Mouse (Mus musculus) small intestine, adult 2 months (tissue): ENCODE data around the gene Abcb9. TPM values are rescaled to one million over a fixed set of nuclear protein-coding genes. Genes with fewer than 3 reads are reported as not detected.

ENCODE experiments used
- H3K27ac ChIP-seq: fragments of 200-500 bp; 2 replicates; pipeline ENCODE4 v1.5.1; 2012; ENCODE audit warnings: low read depth, low read length, control low read depth, inconsistent platforms; ENCODE audit not compliant: insufficient read depth
- H3K27me3 ChIP-seq: fragments of 200-500 bp; 2 replicates; pipeline ENCODE4 v1.6.1; 2012; ENCODE audit warnings: mild to moderate bottlenecking, moderate library complexity, low read length, inconsistent platforms; ENCODE audit not compliant: control insufficient read depth, insufficient read depth
- H3K36me3 ChIP-seq: fragments of 200-500 bp; 2 replicates; pipeline ENCODE4 v1.6.1; 2012; ENCODE audit warnings: mild to moderate bottlenecking, low read length, control low read depth, inconsistent platforms; ENCODE audit not compliant: control insufficient read depth, insufficient read depth
- H3K4me1 ChIP-seq: fragments of 200-500 bp; 2 replicates; pipeline ENCODE4 v1.6.1; 2012; ENCODE audit warnings: low read length, inconsistent platforms, mixed read lengths; ENCODE audit not compliant: control insufficient read depth, insufficient read depth, insufficient read length
- H3K4me3 ChIP-seq: fragments of 200-500 bp; 2 replicates; pipeline ENCODE4 v1.5.1; 2012; ENCODE audit warnings: low read depth, mild to moderate bottlenecking, control low read depth, inconsistent platforms, low read length, moderate library complexity
- CTCF ChIP-seq: fragments of 200-500 bp; IDR thresholded peaks from 2 replicates; pipeline ENCODE4 v1.5.1; 2012; ENCODE audit warnings: low read depth, mild to moderate bottlenecking, control low read depth, inconsistent platforms, low read length, moderate library complexity, mixed read lengths; ENCODE audit not compliant: insufficient replicate concordance, insufficient read length; ENCODE audit errors: extremely low read depth
- POLR2A ChIP-seq: fragments of 200-500 bp; IDR thresholded peaks from 2 replicates; pipeline ENCODE4 v1.6.1; 2012; ENCODE audit warnings: low read depth, mild to moderate bottlenecking, control low read depth, inconsistent platforms, low read length, moderate library complexity
- WGBS: fragments of 180-500 bp; shearing (Covaris S2); methylation state at CpG from one replicate; pipeline ENCODE4 v1.1.7; 2018; 5-methylcytosine and 5-hydroxymethylcytosine counted together
- polyA plus RNA-seq: library from polyadenylated mRNA; depleted of rRNA; stranded (reverse); fragments of >200 nt; gene quantifications from 2 replicates; pipeline ENCODE4 v1.2.3, GENCODE M21; 2012

Abcb9 gene
- polyA plus RNA-seq, 1 experiment, result 21.2 TPM

DNA sequence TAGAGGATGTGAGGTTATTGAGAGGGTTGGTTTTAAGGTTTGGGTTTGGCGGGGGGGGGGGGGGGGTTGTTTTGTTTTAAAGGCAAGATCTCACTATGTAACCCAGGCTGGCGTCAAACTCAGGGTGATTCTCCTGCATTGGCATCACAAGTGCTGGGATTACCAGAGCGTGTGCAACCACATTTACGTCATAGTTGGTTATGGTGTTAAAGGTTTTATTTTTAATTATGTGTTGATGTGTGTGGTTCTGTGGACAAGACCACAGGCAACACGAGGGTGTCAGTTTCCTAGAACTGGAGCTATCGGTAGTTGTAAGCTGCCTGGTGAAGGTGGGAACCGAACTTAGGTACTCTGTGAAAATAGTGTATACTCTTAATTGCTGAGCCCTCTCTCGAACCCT, 59.8 kb downstream of the Abcb9 start:
- H3K27ac ChIP-seq, result no peak overlapping the region
- H3K27me3 ChIP-seq, result no peaks in the 10 kb centered on the region
- peaks cover 7% of the 10 kb centered on the region for H3K4me1 ChIP-seq
- 70% methylated on average over 8 of the region's 8 CpGs for WGBS
- H3K36me3 ChIP-seq, result no peaks in the 10 kb centered on the region
- TF ChIP-seq CTCF, result no peak
- no peak for TF ChIP-seq POLR2A
- H3K4me3 ChIP-seq, result no peak overlapping the region

- no peaks in the 10 kb centered on the region for H3K27me3 ChIP-seq
- H3K4me3 ChIP-seq, result no peak overlapping the region
- H3K27ac ChIP-seq, result 0 out of 2 replicates have a peak overlapping the region, but pooled peaks have one; percentile 0
- H3K4me1 ChIP-seq, result peaks cover 8% of the 10 kb centered on the region
- TF ChIP-seq POLR2A (no peak), CTCF (no peak)
- WGBS, result 51% methylated on average over 9 of the region's 9 CpGs
- H3K36me3 ChIP-seq, result no peaks in the 10 kb centered on the region
Measured at GRCm38 (mm10) chr5:124035406-124035805, 60.2 kb downstream of the Abcb9 start.

GRCm38 (mm10) chr5:124034471-124034870, 61.1 kb downstream of the Abcb9 start:
- Histone ChIP-seq H3K4me3 (no peak overlapping the region), H3K27ac (no peak overlapping the region), H3K36me3 (no peaks in the 10 kb centered on the region), H3K4me1 (peaks cover 14% of the 10 kb centered on the region), H3K27me3 (no peaks in the 10 kb centered on the region)
- no peak for TF ChIP-seq CTCF
- no peak for TF ChIP-seq POLR2A
- WGBS, result 71% methylated on average over 11 of the region's 11 CpGs

DNA sequence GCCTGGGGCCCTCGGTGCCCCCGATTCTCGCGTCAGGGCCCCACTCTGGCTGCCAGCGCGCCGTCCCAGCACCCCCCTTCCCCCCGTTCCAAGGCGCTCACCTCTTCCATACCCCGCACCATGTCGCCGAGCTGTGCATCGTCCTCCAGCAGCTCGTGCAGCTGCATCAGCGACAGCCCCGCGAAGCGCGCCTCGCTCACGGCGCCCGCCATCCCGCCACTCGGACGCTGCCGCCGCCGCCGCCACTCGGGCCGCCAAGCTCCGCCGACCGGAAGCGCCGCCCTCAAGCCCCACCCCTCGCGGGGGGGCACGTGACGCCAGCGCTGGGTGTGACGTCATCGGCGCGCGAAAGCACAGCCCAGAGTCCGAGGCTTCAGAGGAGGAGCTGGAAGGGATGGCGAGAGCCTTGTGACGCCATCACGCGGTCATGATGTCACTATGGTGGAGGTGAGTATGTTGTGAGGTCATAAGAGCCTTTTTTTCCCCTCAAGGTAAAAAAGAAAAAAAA, 63.5 kb downstream of the Abcb9 start, which contains the start of gene Vps37b:
Gene Vps37b (minus strand): TSS at position 270 of the 508 bp plus-strand sequence.
- peaks cover 24% of the 10 kb centered on the region for H3K4me1 ChIP-seq

GRCm38 (mm10) chr5:124031068-124031955, 64.3 kb downstream of the Abcb9 start:
- peaks cover 25% of the 10 kb centered on the region for H3K4me1 ChIP-seq
- H3K36me3 ChIP-seq, result no peaks in the 10 kb centered on the region
- H3K27ac ChIP-seq, result peak overlapping the region; percentile 37
- whole genome bisulfite sequencing, result 4% methylated on average over 26 of the region's 26 CpGs
- no peaks in the 10 kb centered on the region for H3K27me3 ChIP-seq
- H3K4me3 ChIP-seq, result peak overlapping the region; percentile 67
- TF ChIP-seq POLR2A (no peak), CTCF (no peak)

More for the DNA sequence above, 63.5 kb downstream of the Abcb9 start, which contains the start of gene Vps37b:
- peak within 1 kb of the TSS; percentile 67 for H3K4me3 ChIP-seq
- WGBS, result under 1% methylated on average over 52 of the region's 52 CpGs
- peak; percentile 71 for TF ChIP-seq POLR2A
- TF ChIP-seq CTCF, result no peak
- H3K36me3 ChIP-seq, result no peaks in the 10 kb centered on the region
- peak within 1 kb of the TSS; percentile 37 for H3K27ac ChIP-seq
- no peaks in the 10 kb centered on the region for H3K27me3 ChIP-seq

- 53% methylated on average over 12 of the region's 12 CpGs for whole genome bisulfite sequencing
- TF ChIP-seq POLR2A (no peak), CTCF (no peak)
- Histone ChIP-seq H3K27me3 (no peaks in the 10 kb centered on the region), H3K27ac (peak overlapping the region; percentile 2; the same call in 1 of the 2 replicates), H3K4me3 (peak overlapping the region; percentile 67), H3K36me3 (no peaks in the 10 kb centered on the region), H3K4me1 (peaks cover 31% of the 10 kb centered on the region)
Measured at GRCm38 (mm10) chr5:124030386-124031067, 65.1 kb downstream of the Abcb9 start.
